Mouse (Mus musculus) c-Kit-negative CD71-positive TER-119-positive erythroid progenitor cells, embryonic 14.5 days (primary cell): ENCODE results near the gene Hvcn1.
A peak's percentile ranks its signal among the peaks of the same experiment; 100 is the strongest.

Source experiments
- DNase-seq: peaks from one replicate; pipeline ENCODE4 v3.0.0-alpha.2; 2013; ENCODE audit warnings: low read depth, low spot score

Hvcn1 gene

GRCm38 (mm10) chr5:122234319-122235195 lies 28.0 kb downstream of the Hvcn1 start:
- no peak for DNase-seq

GRCm38 (mm10) chr5:122235196-122235836 lies 28.7 kb downstream of the Hvcn1 start:
- DNase-seq, result no peak

- DNase-seq, result no peak
Measured at GRCm38 (mm10) chr5:122237200-122237599, 30.6 kb downstream of the Hvcn1 start.

DNA sequence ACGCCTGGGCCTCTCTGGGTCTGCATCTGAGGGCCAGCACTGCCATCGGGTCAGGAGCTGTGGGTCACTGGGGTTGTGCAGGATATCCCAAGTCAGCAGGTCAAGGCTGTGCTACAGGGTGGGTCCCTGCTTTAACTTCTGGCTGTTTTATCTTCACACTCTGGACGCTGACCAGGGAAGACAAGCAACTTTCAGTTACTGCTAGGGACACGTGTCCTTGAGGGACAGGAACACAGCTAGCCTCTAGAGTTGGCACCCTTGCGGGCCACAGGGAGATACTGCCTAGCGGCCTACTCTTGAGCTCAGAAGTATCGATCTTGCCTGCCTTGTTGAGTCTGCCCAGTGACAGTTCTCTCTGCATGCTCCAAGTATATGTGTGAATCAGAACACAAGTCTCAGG lies 33.0 kb downstream of the Hvcn1 start:
- DNase-seq, result no peak

DNA sequence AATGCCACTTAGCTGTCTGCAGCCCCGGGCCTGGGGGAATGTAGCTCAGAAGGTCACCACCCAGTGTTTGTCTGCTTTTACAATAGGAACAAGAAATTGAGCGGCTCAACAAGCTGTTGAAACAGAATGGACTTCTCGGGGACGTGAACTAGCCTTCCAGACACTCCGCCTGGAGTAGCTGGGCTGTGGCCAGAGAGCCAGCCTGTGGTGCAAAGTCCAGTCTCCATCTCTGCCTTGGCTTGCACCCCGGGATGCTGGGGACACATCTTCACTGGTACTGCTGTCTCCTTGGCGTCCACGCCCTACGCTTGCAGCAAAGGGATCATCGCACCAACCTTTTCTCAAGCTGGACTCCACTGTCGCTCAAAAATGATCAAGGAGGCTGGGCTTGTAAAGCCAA lies 33.9 kb downstream of the Hvcn1 start:
- no peak for DNase-seq

- DNase-seq, result no peak
Measured at GRCm38 (mm10) chr5:122240989-122241388, 34.4 kb downstream of the Hvcn1 start.

DNA sequence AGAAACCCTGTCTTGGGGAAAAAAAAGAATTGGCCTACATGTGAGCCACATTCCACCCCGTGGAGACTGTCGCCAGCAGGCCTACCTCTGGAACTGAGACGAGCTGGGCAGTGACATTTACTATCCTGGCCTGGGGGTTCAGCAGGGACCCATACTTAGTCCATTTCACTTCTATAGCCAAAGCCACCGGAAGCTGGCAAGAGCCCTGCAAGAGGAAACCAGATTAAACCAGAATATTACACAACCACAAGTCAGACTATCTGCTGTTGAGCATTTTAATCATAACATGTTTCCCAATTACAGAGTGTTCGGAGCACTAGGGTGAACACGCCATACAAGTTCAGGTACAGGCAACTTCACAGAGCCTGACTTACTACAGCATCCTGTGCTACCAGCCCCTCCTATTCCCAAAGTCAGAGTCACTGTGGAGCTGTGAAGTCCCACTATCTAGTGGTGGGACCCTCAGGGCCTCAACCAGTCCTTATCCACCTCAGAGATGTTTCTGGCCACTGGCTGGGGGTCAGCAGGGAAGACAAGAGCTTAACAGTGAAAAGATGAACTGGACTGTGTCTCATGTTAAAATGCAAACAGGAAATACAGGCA lies 36.0 kb downstream of the Hvcn1 start:
- DNase-seq, result no peak

- no peak for DNase-seq
Measured at GRCm38 (mm10) chr5:122243781-122244523, 37.3 kb downstream of the Hvcn1 start.

DNA sequence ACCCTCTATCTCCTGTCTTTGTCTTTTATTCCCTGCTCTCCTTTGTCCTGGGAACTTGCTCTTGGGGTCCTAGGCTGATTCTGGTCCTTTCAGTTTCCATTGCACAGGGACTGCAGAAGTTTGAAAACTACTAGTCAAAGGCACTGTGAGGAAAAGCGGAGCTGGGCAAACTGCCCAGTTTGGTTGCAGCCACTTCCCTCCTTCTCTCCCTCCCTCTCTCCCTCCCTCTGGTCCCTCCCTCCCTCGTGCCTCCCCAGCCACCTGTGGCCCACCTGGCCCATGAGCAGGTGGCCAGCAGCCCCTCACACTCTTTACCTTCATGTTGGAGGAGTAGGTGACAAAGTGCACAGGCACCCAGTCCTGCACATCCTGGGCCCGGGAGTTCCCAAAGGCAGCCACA lies 38.6 kb downstream of the Hvcn1 start:
- DNase-seq, result no peak

GRCm38 (mm10) chr5:122246547-122247167 lies 40.1 kb downstream of the Hvcn1 start:
- no peak for DNase-seq

- no peak for DNase-seq
Measured at GRCm38 (mm10) chr5:122247529-122247928, 40.9 kb downstream of the Hvcn1 start.

DNA sequence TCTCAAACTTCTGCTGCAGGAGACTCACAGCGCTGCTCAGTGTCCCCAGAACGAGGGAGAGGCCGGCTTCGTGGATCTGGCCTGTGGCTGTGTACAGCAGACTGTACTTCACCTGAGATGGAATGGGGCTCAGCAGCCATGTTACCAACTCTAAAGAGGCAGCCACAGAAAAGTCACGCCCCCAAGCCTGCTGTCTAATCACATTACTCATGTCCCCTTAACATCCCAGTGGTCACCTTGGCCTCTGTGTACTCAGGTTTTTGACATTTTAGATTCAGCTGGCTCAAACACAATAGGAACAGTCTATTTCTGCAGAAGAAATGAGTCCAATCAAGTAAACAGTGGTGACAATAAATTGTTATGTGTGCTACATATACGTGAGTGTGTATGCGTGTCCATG lies 41.3 kb downstream of the Hvcn1 start:
- DNase-seq, result no peak

- no peak for DNase-seq
Measured at GRCm38 (mm10) chr5:122249281-122249680, 42.7 kb downstream of the Hvcn1 start.

DNA sequence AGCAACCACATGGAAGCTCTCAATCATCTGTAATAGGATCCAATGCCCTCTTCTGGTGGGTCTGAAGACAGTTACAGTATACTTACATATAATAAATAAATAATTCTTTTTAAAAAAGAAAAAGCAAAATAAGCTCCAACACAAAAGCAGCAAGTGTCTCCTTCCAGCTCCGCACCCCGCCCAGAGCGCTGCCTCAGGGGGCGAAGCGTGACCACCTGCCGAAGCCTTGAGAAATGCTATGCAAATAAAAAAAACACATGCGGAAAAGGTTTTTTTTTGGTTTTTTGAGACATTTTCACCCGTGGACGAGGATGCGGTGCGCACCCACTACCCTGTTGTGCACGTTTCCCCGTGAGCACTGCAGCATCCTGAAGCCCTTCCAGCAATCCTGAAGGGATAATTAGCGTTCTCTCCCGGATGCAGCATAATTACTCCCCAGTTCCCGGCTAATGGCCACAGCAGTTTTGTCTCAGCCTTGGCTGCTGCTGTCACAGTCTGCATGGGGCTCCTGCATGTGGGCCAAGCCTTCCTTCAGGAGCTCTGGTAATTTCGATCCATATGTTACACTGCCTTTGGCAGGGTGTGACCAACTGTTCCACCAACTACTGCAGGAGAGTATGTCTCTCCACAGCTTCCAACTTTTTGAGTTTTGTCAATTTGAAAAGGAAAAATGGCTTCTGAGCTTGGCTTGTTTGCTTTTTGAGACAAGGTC lies 45.4 kb downstream of the Hvcn1 start:
- DNase-seq, result no peak

DNA sequence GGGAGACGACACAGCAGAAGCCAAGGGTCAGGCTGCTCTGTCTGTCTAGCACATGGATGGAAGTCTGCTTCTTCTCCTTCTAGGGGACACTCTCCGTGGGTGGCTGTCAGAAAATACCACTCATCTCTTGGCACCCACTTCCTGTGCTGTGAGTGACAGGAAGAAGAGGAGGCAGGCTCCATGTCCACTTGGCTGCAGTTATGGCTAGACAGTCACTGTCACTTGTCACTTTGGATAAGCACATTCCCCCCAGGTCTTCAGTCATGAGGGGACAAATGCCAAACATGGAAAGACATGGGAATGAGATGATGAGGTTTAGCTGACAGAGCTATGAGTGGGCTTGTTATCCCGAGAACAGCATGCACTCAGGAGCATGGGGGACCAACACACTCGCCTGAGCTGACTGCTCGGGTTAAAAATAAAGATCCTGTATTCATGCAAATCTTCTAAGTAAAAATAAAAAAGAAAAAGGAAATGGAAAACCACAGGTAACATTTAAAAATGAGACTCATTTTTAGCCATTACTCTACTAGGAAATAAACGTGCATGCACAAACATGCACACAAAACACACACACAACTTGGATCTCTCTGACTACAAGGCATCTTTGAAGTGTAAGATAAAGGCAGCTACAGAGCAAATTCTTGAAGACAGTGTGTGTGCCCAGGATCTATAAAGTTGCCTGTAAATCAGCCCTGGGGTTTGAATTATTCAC lies 51.6 kb downstream of the Hvcn1 start:
- DNase-seq, result no peak

DNA sequence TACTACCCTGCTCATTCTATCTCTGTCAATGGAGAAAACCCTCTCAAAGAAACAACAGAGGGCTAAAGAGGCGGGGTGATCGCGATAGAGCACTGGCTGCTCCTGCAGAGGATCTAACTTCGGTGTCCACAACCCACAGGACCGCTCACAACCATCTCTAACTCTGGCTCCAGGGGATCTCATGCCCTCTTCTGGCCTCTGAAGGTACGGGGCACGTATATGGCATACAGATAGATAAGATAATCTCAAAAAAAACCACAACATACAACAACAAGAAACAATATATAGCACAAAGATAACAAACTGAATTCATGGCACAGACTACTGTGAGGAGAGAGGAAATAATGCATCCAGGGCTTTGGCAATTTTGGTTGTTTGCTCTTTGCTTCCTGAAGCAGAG lies 55.5 kb downstream of the Hvcn1 start:
- DNase-seq, result no peak

DNA sequence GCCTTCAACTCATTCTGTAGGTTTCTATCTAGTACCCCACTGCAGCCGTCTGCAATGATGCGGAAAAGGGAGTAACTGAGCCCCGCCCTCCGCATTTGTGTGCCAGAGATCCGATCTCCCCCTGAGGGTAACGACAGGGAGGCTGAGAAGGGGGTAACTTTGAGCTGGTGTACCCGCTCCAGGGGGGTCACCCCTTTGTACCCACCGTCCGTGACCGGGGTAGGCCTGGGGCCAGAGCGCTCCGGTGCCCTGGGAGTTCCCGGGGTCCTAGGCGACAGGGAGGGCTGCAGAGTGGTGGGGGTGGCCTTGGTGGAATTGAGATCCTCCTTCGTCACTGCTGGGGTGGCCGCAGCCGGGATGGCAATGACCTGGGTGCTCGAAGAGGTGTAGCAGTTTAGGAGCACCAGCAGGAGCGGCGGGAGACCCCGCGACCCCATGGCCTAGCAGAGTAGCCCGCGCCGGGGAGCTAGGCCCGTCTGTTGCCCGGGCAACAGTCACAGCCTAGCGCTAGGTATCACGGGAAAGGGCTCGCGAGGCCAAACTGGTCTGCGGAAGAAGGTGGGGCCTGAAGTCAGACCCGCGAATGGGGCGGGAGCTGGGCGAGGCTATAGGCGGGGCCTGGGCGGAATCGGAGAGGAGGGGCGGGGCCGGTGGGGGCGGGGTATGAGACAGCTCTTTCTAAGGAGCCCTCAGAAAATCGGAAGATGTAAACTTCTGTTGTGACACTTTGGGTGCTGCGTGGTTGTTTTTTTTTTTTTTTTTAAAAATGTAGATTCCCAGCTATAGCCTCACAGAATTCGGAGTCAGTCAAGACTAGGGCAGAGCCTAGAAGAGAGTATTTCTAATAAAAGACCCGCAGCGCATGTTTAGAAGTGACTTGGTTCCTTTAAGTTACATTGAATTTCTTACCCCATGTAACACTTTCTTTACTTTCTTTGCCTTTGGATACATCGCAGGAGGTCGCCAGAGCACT lies 57.6 kb downstream of the Hvcn1 start, which contains the start of gene Tctn1:
Tctn1 (minus strand) TSS at position 528 of the 973 bp plus-strand sequence.
- peak; percentile 88 for DNase-seq

DNA sequence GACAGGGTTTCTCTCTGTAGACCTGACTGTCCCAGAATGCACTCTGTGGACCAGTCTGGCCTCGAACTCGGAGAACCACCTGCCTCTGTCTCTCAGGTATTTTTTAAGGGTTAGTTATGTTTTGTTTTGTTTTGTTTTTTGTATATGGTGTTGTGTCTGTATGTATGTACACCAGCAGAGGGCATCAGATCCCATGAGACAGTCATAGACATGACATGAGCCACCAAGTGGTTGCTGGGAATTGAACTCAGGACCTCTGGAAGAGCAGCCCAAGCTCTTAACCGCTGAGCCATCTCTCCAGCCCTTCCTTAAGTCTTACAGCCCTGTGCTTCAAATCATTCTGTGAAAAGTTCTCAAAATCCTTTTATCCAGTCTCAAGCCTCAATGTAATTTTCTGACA lies 58.6 kb downstream of the Hvcn1 start:
- DNase-seq, result peak; percentile 26

DNA sequence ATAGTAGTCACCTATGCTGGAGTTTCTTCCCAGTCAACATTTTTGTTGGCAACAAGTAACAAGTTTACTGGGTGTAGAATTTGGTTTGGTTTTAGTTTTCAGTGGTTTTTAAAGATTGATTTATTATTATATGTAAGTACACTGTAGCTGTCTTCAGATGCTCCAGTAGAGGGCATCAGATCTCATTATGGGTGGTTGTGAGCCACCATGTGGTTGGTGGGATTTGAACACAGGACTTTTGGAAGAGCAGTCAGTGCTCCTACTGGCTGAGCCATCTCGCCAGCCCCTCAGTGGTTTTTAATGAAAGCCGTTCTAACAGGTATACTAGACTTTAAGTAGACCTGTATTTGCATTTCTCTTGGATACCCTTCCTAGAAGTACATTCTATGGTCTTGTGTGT lies 59.3 kb downstream of the Hvcn1 start:
- DNase-seq, result no peak
